Mouse (Mus musculus) T-helper 2 cell (primary cell): Measurements from ENCODE around the gene U2af2.

Source experiments
- in situ Hi-C: fragments of 300-600 bp; cut with MboI, MseI; formaldehyde crosslinking; loops from one replicate; pipeline ENCODE4 v1.15.1; 2025; ENCODE audit warnings: high pct_unique_total_duplicates

Gene U2af2

DNA sequence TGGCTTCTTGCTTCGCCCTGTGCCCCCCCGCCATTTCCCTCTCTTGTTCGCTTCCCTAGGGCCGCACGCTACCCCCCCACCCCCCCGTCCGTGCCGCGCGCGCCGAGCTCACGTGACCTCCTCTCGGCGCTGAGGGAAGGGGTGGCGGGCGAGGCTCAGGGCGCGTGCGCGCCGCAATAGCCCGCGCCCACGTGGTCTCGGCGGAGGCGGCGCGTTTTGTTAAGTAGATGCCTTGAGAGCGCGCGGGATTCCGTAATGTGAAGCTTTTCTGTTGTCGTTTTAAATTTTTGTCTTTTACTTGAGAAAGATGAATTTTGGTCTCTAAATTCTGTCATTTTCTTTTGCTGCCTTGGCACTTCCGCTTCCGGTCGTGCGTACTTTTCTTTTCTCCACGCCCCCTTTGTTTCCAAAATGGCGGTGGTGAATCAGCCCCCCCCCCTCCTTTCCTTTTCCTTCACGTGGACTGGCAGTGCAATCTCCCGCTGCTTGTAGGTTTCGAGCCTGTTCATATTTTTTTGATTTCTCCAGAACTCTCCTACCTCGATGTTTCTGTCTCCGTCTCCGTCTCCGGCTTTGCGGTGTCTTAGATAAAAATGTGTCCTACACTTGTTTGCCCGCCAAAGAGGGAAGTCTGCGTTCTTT lies 538 bp downstream of the U2af2 start:
- in situ Hi-C loops = loop anchor here (25.0 kb wide), 3 partner anchors 925 to 1375 kb away; partner anchors contain the start of genes Leng8, Mboat7, Tmc4 and Tsen34

DNA sequence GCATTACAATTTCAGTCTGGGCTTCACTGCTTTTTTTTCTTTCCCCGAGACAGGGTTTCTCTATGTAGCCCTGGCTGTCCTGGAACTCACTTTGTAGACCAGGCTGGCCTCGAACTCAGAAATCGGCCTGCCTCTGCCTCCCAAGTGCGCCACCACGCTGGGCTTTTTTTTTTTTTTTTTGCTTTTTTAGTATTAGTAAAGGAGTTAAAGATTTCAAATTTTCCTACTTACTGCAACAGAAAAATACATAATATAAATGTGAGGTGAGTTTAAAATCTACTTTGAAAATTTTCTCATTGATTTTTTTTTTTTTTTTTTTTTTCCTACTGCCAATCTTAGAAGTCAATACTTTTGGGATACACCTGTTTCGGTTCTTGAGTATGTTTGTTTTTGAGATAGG lies 2.9 kb downstream of the U2af2 start:
- in situ Hi-C loops = loop anchor here (25.0 kb wide), 3 partner anchors 928 to 1378 kb away; partner anchors contain the start of genes Leng8, Mboat7, Tmc4 and Tsen34

DNA sequence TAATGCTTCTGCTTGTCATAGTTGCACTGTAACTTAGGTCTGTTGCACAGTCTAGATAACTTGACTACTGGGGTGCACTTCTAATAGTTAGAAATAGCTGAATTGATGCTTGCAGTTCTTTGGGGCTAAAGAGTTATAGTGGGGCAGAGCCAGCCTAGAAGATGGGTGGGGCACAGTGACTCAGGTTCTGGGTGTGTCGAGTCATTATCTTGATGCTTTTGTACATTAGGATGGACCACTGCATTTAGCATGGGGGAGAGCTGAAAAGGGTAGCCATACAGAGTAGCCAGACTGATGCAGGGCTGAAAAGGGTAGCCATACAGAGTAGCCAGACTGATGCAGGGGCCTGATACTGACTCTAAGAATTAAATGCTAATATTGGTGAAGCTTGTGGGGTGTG lies 11.6 kb downstream of the U2af2 start:
- in situ Hi-C loops = loop anchor here (25.0 kb wide), 3 partner anchors 936 to 1386 kb away; partner anchors contain the start of genes Leng8, Mboat7, Tmc4 and Tsen34

DNA sequence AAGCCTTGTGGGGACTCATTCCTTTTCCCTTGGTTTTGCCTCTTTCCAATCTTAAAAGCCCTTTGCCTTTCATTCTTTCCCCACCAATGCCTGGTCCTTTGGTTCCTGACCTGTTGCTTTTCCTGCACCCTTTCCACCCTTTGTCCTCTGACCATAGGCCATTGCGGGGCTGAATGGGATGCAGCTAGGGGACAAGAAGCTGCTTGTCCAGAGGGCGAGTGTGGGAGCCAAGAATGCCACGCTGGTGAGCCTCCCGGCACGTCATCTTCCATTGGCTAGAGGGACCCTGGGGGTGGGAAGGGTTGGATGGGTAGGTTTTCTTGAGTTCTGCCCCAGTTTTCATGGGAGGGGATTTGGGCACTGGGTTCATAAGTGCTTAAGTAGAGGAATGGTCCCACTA lies 13.0 kb downstream of the U2af2 start:
- in situ Hi-C loops = loop anchor here (25.0 kb wide), 4 partner anchors 938 to 1388 kb away; partner anchors contain the start of genes Leng8, Mboat7, Smim17 and Tmc4

DNA sequence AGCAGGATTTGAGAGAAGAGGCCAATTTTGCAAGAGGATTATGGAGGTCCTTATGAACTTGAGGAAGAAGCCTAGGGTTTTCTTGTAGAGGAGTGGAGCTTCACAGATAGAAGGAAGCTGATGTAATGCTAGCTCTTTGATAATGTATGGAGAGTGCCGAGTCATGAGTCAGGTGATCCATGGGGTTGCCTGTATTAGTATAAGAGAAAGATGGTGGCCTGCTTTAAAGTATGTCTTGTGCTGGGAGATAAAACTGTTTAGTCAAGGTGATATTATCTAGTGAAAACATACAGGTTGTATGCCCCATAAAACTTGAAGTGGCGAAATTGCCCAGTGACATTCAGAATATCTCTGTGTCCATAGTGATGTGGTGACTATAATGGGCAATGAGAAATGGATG lies 15.0 kb downstream of the U2af2 start:
- in situ Hi-C loops = loop anchor here (25.0 kb wide), 1 partner anchor 1310 kb away; the partner anchor contains the start of genes Smim17 and Zfp28

DNA sequence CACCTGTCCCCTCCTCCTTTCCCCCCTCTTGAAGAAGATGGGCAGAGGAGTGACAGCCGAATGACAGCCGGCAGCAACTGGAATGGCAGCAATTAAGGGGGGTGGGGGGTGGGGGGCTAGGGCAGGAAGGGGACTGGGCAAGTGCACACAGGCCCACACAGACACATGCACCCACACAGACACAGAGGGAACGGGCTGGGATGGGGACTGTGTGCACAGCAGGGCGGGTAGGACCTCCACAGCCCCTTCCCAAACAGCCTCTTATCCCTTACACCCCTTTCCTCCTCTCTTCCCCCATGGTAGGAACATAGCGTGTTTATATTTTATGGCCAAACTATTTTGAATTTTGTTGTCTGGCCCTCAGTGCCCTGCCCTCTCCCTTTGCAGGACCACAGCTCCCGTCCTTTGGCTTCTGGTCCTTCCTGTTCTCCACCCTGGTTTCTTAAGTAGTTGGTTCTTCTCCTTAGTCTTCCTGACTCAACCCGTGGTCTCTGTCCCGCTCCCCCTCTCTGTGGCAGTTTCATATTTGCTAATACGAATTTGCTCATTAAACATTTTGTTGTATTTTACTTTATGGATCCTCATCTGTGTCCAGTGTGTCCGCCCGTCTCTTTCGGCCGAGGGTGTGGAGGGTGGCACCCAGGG lies 17.5 kb downstream of the U2af2 start:
- in situ Hi-C loops = loop anchor here (25.0 kb wide), 1 partner anchor 1308 kb away; the partner anchor contains the start of genes Smim17 and Zfp28

DNA sequence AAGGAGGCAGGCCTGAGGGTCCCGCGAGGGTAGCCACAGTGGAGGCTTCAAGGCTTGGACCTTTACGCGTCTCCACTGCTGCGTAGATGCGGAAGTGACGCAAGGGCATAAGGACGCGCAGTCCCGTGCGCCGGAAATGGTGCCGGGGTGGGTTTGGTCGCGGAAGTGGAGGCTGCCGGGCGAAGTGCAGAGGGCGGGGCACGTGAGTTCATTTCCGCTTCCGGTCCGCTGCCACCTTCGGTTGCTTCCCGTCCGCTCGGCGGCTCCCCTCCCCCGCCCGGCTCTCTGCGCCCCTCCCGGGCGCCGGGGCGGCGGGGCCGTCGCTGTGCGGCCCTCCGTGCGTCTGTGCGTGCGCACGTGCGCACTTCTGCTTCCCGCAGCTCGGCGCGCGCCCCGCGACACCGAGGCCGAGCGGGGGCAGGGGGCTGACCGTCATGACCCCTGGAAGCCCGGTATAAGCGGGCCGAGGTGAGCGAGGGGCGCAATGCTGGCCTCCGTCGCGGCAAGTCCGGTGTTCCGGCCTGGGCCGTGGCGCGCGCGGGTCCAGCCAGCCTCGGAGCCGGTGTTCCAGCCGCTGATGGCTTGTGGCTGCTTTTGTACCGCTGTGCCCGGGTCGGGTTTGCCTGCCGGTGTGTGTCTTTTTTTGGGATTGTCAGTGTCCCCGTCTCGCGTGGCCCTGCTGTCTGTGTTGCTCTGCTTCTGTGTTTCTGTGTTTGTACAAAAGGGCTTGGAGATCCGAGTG lies 18.2 kb downstream of the U2af2 start, which contains the start of gene Epn1:
Epn1 (plus strand) TSS at position 226 of the 742 bp plus-strand sequence.
- in situ Hi-C loops = loop anchor here (25.0 kb wide), 1 partner anchor 1307 kb away; the partner anchor contains the start of genes Smim17 and Zfp28

DNA sequence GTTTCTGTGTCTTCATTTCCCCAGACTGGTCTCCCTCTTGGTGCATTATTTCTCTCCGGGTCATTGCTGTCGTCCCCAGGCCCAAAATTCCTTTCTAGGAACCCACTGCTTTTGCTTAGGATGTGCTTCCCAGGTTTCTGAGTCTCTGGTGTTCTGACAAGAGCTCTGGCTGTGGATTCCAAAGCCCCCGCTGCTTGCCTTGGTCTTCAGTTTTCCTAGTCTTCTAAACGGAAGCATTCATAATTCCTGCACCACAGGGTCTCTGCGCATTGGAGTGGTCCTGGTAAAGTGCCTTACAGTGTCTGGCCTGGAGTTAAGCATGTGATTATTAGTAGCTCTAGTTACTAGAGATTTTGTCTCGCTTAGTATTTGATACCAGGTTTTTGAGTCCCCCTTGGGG lies 18.9 kb downstream of the U2af2 start:
- in situ Hi-C loops = loop anchor here (25.0 kb wide), 1 partner anchor 1306 kb away; the partner anchor contains the start of genes Smim17 and Zfp28

DNA sequence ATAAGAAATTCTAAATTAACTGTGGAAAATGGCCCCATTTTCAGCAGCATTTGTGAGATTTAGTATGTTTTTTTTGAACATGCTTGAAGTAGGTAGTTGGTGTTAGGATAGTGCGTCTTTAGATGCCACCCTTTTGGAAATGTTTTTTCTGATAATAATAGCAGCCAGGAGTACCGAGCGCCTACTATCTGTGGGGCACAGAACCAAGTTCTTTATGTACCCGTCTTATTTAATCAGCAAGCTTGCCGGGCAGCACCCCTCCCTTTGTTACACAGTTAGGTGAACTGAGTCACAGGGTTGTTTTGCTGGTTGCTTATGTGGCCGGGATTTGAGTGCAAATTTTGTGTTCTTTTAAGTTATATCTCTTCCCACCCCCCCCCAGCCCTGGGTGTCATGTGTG lies 19.3 kb downstream of the U2af2 start:
- in situ Hi-C loops = loop anchor here (25.0 kb wide), 1 partner anchor 1306 kb away; the partner anchor contains the start of genes Smim17 and Zfp28

DNA sequence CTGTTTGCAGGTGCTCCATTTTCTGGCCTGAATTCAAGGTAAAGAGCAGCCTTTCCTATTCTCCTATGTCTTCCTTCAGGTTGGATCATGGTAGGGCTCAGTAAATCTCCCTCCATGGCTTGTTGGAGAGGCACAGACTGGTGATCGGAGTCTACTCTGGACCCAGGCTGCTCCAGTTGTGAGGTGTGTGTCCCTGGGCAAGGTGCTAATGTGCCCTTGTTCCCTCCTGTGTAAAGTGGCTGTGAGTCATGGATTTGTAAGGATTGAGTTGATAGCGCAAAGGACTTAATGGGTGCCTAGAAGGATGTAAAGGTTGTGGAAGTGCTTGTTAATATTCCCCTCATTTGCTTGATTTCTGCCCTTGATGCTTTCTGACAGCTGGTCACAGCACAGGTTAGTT lies 20.0 kb downstream of the U2af2 start:
- in situ Hi-C loops = loop anchor here (25.0 kb wide), 1 partner anchor 1305 kb away; the partner anchor contains the start of genes Smim17 and Zfp28

DNA sequence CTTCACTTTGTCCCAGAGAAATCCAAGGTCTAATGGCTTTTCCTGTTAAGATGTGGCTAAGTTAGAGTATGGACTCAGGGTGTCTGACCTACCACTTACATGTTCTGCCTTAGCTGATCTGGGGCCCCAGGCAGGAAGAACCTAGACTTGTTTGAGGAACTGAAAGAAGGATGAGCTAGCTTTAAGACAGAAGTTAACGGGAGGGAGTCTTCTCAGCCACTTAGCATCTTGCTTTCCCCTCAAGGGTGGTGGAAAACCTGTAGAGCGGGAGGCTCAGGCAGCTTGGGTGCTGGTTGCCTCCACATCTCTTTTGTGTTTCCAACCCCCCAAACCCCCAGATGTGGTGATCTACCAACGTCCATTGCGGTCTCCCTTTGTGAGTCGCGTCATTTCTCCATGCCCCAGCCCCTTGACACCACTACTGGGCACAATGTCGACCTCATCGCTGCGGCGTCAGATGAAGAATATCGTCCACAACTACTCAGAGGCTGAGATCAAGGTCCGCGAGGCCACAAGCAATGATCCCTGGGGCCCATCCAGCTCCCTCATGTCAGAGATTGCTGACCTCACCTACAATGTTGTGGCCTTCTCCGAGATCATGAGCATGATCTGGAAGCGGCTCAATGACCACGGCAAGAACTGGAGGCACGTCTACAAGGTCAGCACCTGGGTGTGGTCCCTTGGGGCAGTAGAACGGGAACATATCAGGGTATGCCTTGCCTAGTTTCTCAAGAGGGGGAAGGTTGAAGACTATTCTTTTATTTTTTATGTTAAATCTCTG lies 21.6 kb downstream of the U2af2 start:
- in situ Hi-C loops = loop anchor here (25.0 kb wide), 1 partner anchor 1304 kb away; the partner anchor contains the start of genes Smim17 and Zfp28

DNA sequence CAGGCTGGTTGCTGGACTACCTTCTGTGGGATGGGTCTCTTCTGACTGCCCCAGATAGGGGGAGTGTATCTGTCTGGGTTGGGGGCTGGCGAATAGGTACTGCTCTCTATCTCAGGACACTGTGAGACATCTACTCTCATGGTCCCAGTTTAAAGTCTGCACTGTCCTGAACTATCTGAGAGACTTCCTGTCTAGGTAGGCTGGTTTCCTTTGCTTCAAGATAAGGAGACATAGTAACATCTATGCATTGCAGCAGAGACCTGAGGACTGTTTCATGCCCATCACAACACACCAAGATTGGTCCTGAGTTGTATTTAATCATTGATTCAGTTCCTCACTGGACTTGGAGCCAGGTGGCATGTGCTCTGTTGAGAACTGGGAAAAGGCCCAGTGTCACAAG lies 23.6 kb downstream of the U2af2 start:
- in situ Hi-C loops = loop anchor here (25.0 kb wide), 1 partner anchor 1302 kb away; the partner anchor contains the start of genes Smim17 and Zfp28

DNA sequence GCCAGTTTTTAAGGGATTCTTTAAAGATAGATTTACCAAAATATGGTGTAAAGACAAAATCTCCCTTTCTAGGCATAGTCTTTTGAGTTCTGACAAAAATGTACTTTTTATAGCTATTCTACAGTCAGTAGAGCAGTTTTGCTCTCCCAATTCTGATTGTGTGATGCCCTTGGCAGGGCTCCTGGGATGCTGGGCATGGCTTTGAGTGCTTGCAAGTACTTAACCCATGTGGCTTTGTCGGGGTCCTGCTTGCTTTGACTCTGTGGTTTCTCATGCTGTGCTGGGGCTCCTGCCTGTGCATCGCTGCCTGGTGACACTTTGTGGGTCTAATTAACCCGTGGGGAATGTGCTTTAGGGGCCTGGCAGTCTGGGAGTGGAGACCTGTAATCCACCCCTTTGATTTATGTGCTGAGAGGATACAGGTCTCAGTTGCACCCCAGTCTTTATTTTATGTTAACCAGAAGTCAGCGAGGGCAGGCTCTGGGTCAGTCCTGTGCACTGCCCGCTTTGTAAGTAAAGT lies 25.0 kb downstream of the U2af2 start:
- in situ Hi-C loops = loop anchor here (25.0 kb wide), 1 partner anchor 1300 kb away; the partner anchor contains the start of genes Smim17 and Zfp28

DNA sequence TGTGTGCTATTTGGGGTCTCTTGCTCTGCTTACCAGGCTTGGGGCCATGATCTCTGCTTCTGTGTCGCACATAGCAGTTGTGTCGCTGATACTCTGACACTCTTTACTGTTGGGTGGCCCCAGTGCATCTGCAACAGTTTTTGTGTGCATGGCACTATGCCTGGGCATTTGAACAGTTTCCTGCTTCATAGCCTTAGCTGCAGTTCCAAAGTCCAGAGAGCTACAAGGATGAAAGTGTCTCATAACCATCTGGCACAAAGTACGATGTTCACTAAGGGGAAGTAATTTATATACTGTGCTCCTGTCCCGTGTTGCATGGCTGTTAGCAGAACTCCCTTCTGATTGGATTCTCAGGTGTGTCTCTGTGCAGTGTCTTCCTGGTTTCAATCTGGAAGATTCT lies 25.9 kb downstream of the U2af2 start:
- in situ Hi-C loops = loop anchor here (25.0 kb wide), 1 partner anchor 1299 kb away; the partner anchor contains the start of genes Smim17 and Zfp28

DNA sequence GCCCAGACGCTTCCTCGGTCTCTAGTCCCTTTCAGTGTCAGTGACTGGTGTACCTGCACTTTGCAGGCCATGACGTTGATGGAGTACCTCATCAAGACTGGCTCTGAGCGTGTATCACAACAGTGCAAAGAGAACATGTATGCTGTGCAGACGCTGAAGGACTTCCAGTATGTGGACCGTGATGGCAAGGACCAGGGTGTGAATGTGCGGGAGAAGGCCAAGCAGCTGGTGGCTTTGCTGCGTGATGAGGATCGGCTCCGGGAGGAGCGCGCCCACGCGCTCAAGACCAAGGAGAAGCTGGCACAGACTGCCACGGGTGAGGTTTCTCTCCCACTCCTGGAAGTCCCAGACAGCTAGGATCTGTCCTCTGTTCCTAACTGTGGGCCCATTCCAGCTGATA lies 27.9 kb downstream of the U2af2 start:
- in situ Hi-C loops = loop anchor here (25.0 kb wide), 1 partner anchor 1297 kb away; the partner anchor contains the start of genes Smim17 and Zfp28

DNA sequence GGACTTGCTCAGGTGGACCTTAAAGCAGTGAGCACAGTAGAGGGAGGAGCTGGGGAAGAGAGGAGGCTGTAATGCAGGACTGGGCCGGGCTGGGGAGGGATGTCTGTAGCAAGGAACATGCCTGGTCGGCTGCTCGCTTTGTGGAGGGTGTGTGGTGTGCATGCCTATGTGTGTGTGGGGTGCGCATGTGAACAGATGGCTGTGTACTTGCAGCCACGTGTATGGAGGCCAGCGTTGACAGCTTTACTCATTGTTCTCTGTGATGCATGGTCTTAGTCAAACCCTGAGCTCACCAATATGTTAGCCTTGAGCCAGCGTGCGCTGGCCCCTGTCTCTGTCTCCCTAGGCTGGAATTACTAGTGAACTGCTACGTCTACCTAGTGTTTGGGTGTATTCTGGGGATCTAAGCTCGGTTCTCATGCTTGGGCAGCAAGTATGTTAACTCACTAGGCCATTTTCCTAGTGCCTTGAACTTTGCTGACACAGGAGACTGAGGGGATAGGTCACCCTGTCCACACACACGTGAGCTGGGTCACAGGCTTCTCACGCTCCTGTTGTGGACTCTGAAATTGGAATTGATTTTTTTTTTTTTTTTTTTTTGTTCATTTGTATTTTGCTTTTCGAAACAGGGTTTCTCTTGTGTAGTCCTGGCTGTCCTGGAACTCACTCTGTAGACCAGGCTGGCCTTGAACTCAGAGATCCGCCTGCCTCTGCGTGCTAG lies 29.2 kb downstream of the U2af2 start:
- in situ Hi-C loops = loop anchor here (25.0 kb wide), 1 partner anchor 1296 kb away; the partner anchor contains the start of genes Smim17 and Zfp28

DNA sequence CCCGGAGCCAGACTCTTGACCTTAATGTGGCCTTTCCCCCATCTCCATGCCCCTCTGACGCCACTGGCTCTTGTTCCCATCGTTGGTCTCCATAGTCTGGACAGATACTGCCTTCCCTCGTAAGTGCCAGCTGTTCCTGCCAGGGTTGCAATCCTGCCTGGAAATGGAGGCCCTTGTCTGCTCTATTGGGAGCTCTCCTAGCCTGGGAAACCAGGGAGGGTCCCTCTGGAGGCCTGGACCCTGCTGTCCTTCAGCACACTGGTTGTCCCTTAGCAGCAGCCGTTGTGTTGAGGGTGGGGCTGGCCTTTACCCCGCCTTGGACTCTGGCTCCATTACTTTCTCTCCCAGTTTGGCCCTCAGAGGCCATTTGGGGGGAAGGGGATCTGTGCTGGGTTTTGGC lies 30.4 kb downstream of the U2af2 start:
- in situ Hi-C loops = loop anchor here (25.0 kb wide), 1 partner anchor 1295 kb away; the partner anchor contains the start of genes Smim17 and Zfp28

DNA sequence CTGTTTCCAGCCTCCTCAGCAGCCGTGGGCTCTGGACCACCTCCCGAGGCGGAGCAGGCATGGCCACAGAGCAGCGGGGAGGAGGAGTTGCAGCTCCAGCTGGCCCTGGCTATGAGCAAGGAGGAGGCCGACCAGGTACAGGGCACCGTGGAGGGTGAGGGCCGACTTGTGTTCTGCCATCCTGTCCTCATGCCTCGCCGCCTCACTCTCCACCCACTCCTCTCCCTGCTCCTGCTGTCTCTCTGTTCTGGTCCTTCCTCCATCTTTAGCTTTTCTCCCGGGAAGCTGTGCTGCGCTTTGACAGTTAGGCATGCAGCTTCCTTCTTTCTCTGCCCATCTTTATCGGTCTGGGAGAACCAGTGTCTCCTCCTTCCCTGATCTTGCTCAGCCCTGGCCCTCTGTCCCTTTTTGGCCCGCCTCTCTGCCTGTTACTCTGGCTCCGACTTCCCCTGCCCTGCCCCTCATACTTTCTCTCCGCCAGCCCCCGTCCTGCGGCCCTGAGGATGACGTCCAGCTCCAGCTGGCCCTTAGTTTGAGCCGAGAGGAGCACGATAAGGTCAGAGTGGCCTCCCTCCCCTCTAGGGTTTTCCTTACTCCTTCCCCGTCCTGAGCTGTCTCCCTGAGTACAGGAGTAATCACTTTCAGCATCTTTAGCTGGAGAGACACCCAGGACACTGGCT lies 31.0 kb downstream of the U2af2 start:
- in situ Hi-C loops = loop anchor here (25.0 kb wide), 1 partner anchor 1294 kb away; the partner anchor contains the start of genes Smim17 and Zfp28
